Mouse (Mus musculus): ENCODE measurements at regions not wholly inside any gene's neighbourhood (a gene's known extent, or its start where the extent isn't known, plus 50 kb on each side); places are given as distances from the start of the nearest gene placed in this dataset.

- no peak overlapping the region for H3K9ac ChIP-seq (ENCODE audit: low read depth, low read length)
- DNase-seq (ENCODE audit: extremely low read depth, low read depth, low spot score): no peak
- H3K27me3 ChIP-seq (ENCODE audit: control insufficient read depth, insufficient read depth, low read length): no peaks in the 10 kb centered on the region
- no peak overlapping the region for H3K4me3 ChIP-seq (ENCODE audit: insufficient read depth, low read depth, low read length)
- H3K27ac ChIP-seq (replicated peaks; ENCODE audit: insufficient read depth, low read depth, low read length): no peak overlapping the region
- H3K79me2 ChIP-seq (ENCODE audit: control insufficient read depth, insufficient read depth, low read length): no peaks in the 10 kb centered on the region
- TF ChIP-seq POLR2A (IDR thresholded peaks at IDR 0.05; ENCODE audit: extremely low read depth, insufficient read depth, low read length): no peak
- TF ChIP-seq CTCF (IDR thresholded peaks at IDR 0.05; ENCODE audit: low read depth, low read length): no peak
- WGBS: 87% methylated on average over 8 of the region's 8 CpGs
- H3K4me1 ChIP-seq (ENCODE audit: control insufficient read depth, insufficient read depth, low read length): no peaks in the 10 kb centered on the region
- H3K36me3 ChIP-seq (ENCODE audit: control insufficient read depth, insufficient read depth, low read length): no peaks in the 10 kb centered on the region
Measured at GRCm38 (mm10) chr6:50991528-50992125, 337.4 kb upstream of the Npvf start.

GRCm38 (mm10) chr6:50993952-50994351 lies 339.7 kb upstream of the Npvf start:
- DNase-seq (ENCODE audit: extremely low read depth, low read depth, low spot score): no peak
- 91% methylated on average over 6 of the region's 6 CpGs for WGBS
- H3K27ac ChIP-seq (replicated peaks; ENCODE audit: insufficient read depth, low read depth, low read length): no peak overlapping the region
- no peaks in the 10 kb centered on the region for H3K36me3 ChIP-seq (ENCODE audit: control insufficient read depth, insufficient read depth, low read length)
- no peak overlapping the region for H3K4me3 ChIP-seq (ENCODE audit: insufficient read depth, low read depth, low read length)
- TF ChIP-seq POLR2A (IDR thresholded peaks at IDR 0.05; ENCODE audit: extremely low read depth, insufficient read depth, low read length): no peak
- TF ChIP-seq CTCF (IDR thresholded peaks at IDR 0.05; ENCODE audit: low read depth, low read length): no peak
- no peaks in the 10 kb centered on the region for H3K27me3 ChIP-seq (ENCODE audit: control insufficient read depth, insufficient read depth, low read length)
- no peaks in the 10 kb centered on the region for H3K79me2 ChIP-seq (ENCODE audit: control insufficient read depth, insufficient read depth, low read length)
- H3K4me1 ChIP-seq (ENCODE audit: control insufficient read depth, insufficient read depth, low read length): no peaks in the 10 kb centered on the region
- H3K9ac ChIP-seq (ENCODE audit: low read depth, low read length): no peak overlapping the region

- no peak overlapping the region for H3K9ac ChIP-seq (ENCODE audit: low read depth, low read length)
- no peaks in the 10 kb centered on the region for H3K4me1 ChIP-seq (ENCODE audit: control insufficient read depth, insufficient read depth, low read length)
- WGBS: 82% methylated on average over 7 of the region's 7 CpGs
- no peak for DNase-seq (ENCODE audit: extremely low read depth, low read depth, low spot score)
- no peaks in the 10 kb centered on the region for H3K27me3 ChIP-seq (ENCODE audit: control insufficient read depth, insufficient read depth, low read length)
- H3K36me3 ChIP-seq (ENCODE audit: control insufficient read depth, insufficient read depth, low read length): no peaks in the 10 kb centered on the region
- no peak overlapping the region for H3K27ac ChIP-seq (replicated peaks; ENCODE audit: insufficient read depth, low read depth, low read length)
- no peak overlapping the region for H3K4me3 ChIP-seq (ENCODE audit: insufficient read depth, low read depth, low read length)
- TF ChIP-seq POLR2A (IDR thresholded peaks at IDR 0.05; ENCODE audit: extremely low read depth, insufficient read depth, low read length): no peak
- TF ChIP-seq CTCF (IDR thresholded peaks at IDR 0.05; ENCODE audit: low read depth, low read length): no peak
- H3K79me2 ChIP-seq (ENCODE audit: control insufficient read depth, insufficient read depth, low read length): no peaks in the 10 kb centered on the region
Measured at GRCm38 (mm10) chr6:51002713-51003112, 348.5 kb upstream of the Npvf start.

GRCm38 (mm10) chr6:51006074-51006591 lies 351.9 kb upstream of the Npvf start:
- WGBS: 83% methylated on average over 11 of the region's 11 CpGs
- Histone ChIP-seq H3K27ac (replicated peaks; ENCODE audit: insufficient read depth, low read depth, low read length) (no peak overlapping the region), H3K4me1 (ENCODE audit: control insufficient read depth, insufficient read depth, low read length) (no peaks in the 10 kb centered on the region), H3K36me3 (ENCODE audit: control insufficient read depth, insufficient read depth, low read length) (no peaks in the 10 kb centered on the region), H3K9ac (ENCODE audit: low read depth, low read length) (no peak overlapping the region), H3K79me2 (ENCODE audit: control insufficient read depth, insufficient read depth, low read length) (no peaks in the 10 kb centered on the region), H3K4me3 (ENCODE audit: insufficient read depth, low read depth, low read length) (no peak overlapping the region), H3K27me3 (ENCODE audit: control insufficient read depth, insufficient read depth, low read length) (no peaks in the 10 kb centered on the region)
- TF ChIP-seq CTCF (IDR thresholded peaks at IDR 0.05; ENCODE audit: low read depth, low read length): no peak
- no peak for TF ChIP-seq POLR2A (IDR thresholded peaks at IDR 0.05; ENCODE audit: extremely low read depth, insufficient read depth, low read length)
- DNase-seq (ENCODE audit: extremely low read depth, low read depth, low spot score): no peak

GRCm38 (mm10) chr6:51009526-51010340 lies 355.5 kb upstream of the Npvf start:
- Histone ChIP-seq H3K79me2 (ENCODE audit: control insufficient read depth, insufficient read depth, low read length) (no peaks in the 10 kb centered on the region), H3K36me3 (ENCODE audit: control insufficient read depth, insufficient read depth, low read length) (no peaks in the 10 kb centered on the region), H3K4me3 (ENCODE audit: insufficient read depth, low read depth, low read length) (no peak overlapping the region), H3K4me1 (ENCODE audit: control insufficient read depth, insufficient read depth, low read length) (no peaks in the 10 kb centered on the region), H3K27me3 (ENCODE audit: control insufficient read depth, insufficient read depth, low read length) (no peaks in the 10 kb centered on the region), H3K9ac (ENCODE audit: low read depth, low read length) (no peak overlapping the region), H3K27ac (replicated peaks; ENCODE audit: insufficient read depth, low read depth, low read length) (no peak overlapping the region)
- TF ChIP-seq POLR2A (IDR thresholded peaks at IDR 0.05; ENCODE audit: extremely low read depth, insufficient read depth, low read length): no peak
- no peak for TF ChIP-seq CTCF (IDR thresholded peaks at IDR 0.05; ENCODE audit: low read depth, low read length)
- WGBS: 75% methylated on average over 14 of the region's 14 CpGs
- DNase-seq (ENCODE audit: extremely low read depth, low read depth, low spot score): no peak

- no peaks in the 10 kb centered on the region for H3K27me3 ChIP-seq (ENCODE audit: control insufficient read depth, insufficient read depth, low read length)
- H3K4me1 ChIP-seq (ENCODE audit: control insufficient read depth, insufficient read depth, low read length): no peaks in the 10 kb centered on the region
- no peak overlapping the region for H3K27ac ChIP-seq (replicated peaks; ENCODE audit: insufficient read depth, low read depth, low read length)
- WGBS: 89% methylated on average over 1 of the region's 1 CpGs
- H3K4me3 ChIP-seq (ENCODE audit: insufficient read depth, low read depth, low read length): no peak overlapping the region
- DNase-seq (ENCODE audit: extremely low read depth, low read depth, low spot score): no peak
- H3K36me3 ChIP-seq (ENCODE audit: control insufficient read depth, insufficient read depth, low read length): no peaks in the 10 kb centered on the region
- no peak overlapping the region for H3K9ac ChIP-seq (ENCODE audit: low read depth, low read length)
- no peaks in the 10 kb centered on the region for H3K79me2 ChIP-seq (ENCODE audit: control insufficient read depth, insufficient read depth, low read length)
- TF ChIP-seq POLR2A (IDR thresholded peaks at IDR 0.05; ENCODE audit: extremely low read depth, insufficient read depth, low read length): no peak
- no peak for TF ChIP-seq CTCF (IDR thresholded peaks at IDR 0.05; ENCODE audit: low read depth, low read length)
Measured at GRCm38 (mm10) chr6:51010536-51010935, 356.3 kb upstream of the Npvf start.
